22 mouse cellular contexts compared by ENCODE assay signal in genomic region chr5:98346067-98346466, GRCm38 (mm10). TPM values are rescaled to one million over a fixed set of nuclear protein-coding genes. Genes with fewer than 3 reads are reported as not detected.
DNase-seq lines count a peak whose midpoint lies in the region; ATAC-seq lines count a peak whose summit lies in the region.
"Had no signal": no experiment of that assay in that cellular context is flagged by ENCODE, and none has a peak within 500 bp of the region (broad histone marks: within the 10 kb centered on the region; RNA-seq: fewer than 3 reads in every experiment).

No protein-coding gene starts in this region.

- no peak for DNase-seq in frontal cortex, postnatal 14 days (ENCODE audit: low spot score in 2 of 2)
- peak; percentile 15 to 16 for DNase-seq in layer of hippocampus, postnatal 14 days (ENCODE audit: low spot score in 2 of 2)
- DNase-seq in layer of hippocampus, adult 9-11 months: no peak
- peak; percentile 21 to 44 for DNase-seq in right cerebral cortex, adult 2 months (ENCODE audit: low spot score in 2 of 2)
- DNase-seq in right cerebral cortex, adult 18-20 months: no peak
- DNase-seq in large intestine, adult 2 months (ENCODE audit: low read depth, low spot score): peak; percentile 24
- DNase-seq in heart, postnatal 4 days: no peak
- DNase-seq: cerebellum, adult 8-10 months; gastrocnemius, postnatal 14 days; heart, adult 2 months; kidney, adult 2 months; liver, embryonic 13.5 days had no signal

- ATAC-seq in frontal cortex, adult (ENCODE audit: low TSS enrichment): 0 out of 2 replicates have a peak, but pooled peaks have one; percentile 38
- ATAC-seq: midbrain, embryonic 16.5 days had no signal

- WGBS in large intestine, adult 2 months: 33% methylated on average over 7 of the region's 7 CpGs

RNA-seq across cellular contexts. Expression of gene Cfap299, which starts 17.0 kb away (rescaled TPM):
- 1 to 10 TPM in 1 of 2 experiments, under 1 TPM in 1; 0.48 to 1.7 TPM for total RNA-seq in layer of hippocampus, postnatal 14 days (2021)
- 0.14 TPM in 1 of 2 replicates, not detected in the other for polyA plus RNA-seq in large intestine, adult 2 months (2012; rRNA removed)
- not detected for total RNA-seq in heart, postnatal 4 days (2021)
- total RNA-seq: adrenal gland, adult 18-20 months; adrenal gland, postnatal 4 days; CH12.LX; gastrocnemius, postnatal 14 days; heart, adult 2 months; hematopoietic stem cell, adult 5-6 weeks; megakaryocyte-erythroid progenitor cell, adult 5-6 weeks; MEL; neutrophil, adult 5-6 weeks had no signal
- polyA plus RNA-seq: heart, adult 2 months; heart, embryonic 15.5 days; kidney, adult 2 months had no signal

Comparison
In these comparisons a context has a peak if more than half of its experiments do, and no peak if none do; other contexts are left out.
1. DNase-seq: peak in layer of hippocampus, postnatal 14 days (2 of 2), right cerebral cortex, adult 2 months (2 of 2) and large intestine, adult 2 months (single experiment); none in frontal cortex, postnatal 14 days (0 of 2), layer of hippocampus, adult 9-11 months (single experiment), right cerebral cortex, adult 18-20 months (single experiment) and heart, postnatal 4 days (single experiment).